Mouse (Mus musculus) G1E (cell line): ENCODE data around the gene Eif4e2.

ENCODE experiments used
- CTCF ChIP-seq: IDR thresholded peaks from 2 replicates; pipeline ENCODE4 v1.5.1; 2012; ENCODE audit warnings: low read depth, low read length, inconsistent platforms, mixed read lengths
- GATA1 ChIP-seq: IDR thresholded peaks from 2 replicates; pipeline ENCODE4 v1.6.1; 2012; ENCODE audit warnings: borderline replicate concordance, low read length, inconsistent platforms, mixed read lengths
- TAL1 ChIP-seq: conservative IDR thresholded peaks from 2 replicates; pipeline ENCODE4 v1.6.1; 2012; ENCODE audit warnings: low read depth, low read length, inconsistent platforms, mixed read lengths

DNA sequence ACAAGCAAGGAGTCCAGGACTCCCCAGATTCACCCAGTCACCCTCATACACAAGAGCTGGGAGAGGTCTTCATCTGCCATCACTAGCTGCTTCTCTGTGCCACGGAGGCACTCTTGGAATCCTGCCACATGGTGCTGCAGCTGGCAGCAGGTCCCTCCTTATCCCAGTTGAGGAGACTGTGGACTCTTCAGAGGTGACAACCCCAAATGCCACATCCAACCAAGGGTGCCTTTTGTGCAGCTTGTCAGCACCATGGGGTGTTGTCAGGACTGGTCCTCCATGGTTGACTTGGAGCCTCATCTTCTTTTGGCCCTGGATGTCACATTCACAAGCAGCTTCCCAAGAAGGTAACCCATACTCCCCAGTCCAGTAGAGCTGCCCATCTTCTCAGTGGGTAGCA is 11.9 kb upstream of the Eif4e2 start:
- no peak for TF ChIP-seq GATA1
- TF ChIP-seq CTCF: no peak
- no peak for TF ChIP-seq TAL1
